Mouse (Mus musculus) embryonic fibroblast, embryonic 13.5 days (primary cell): Measurements from ENCODE around the gene Ublcp1. TPM values are rescaled to one million over a fixed set of nuclear protein-coding genes. Genes with fewer than 3 reads are reported as not detected.

Source experiments
- H3K27ac ChIP-seq: 2 replicates; pipeline ENCODE4 v1.5.1; 2012; ENCODE audit warnings: low read length, control low read depth, inconsistent platforms; ENCODE audit not compliant: insufficient read depth
- H3K4me1 ChIP-seq: 2 replicates; pipeline ENCODE4 v1.6.1; 2011; ENCODE audit warnings: low read length; ENCODE audit not compliant: control insufficient read depth, insufficient read depth
- H3K4me3 ChIP-seq: 2 replicates; pipeline ENCODE4 v1.5.1; 2011; ENCODE audit warnings: mild to moderate bottlenecking, control low read depth, low read length; ENCODE audit not compliant: insufficient read depth
- CTCF ChIP-seq: IDR thresholded peaks from 2 replicates; pipeline ENCODE4 v1.5.1; 2011; ENCODE audit warnings: mild to moderate bottlenecking, control low read depth, low read length, moderate library complexity, borderline replicate concordance; ENCODE audit not compliant: insufficient read depth
- POLR2A ChIP-seq: IDR thresholded peaks from 2 replicates; pipeline ENCODE4 v1.6.1; 2011; ENCODE audit warnings: low read depth, mild to moderate bottlenecking, control low read depth, low read length, moderate library complexity
- polyA plus RNA-seq: library from polyadenylated mRNA; stranded (reverse); fragments of >200 nt; gene quantifications from 2 replicates; pipeline ENCODE4 v1.2.4, GENCODE M21; 2011; ENCODE audit warnings: low read depth; ENCODE audit not compliant: missing spikeins, insufficient read length

Gene Ublcp1
- polyA plus RNA-seq: 53.5 and 75.4 TPM in 2 replicates

- Histone ChIP-seq H3K27ac (peak within 1 kb of the TSS; percentile 83), H3K4me3 (peak within 1 kb of the TSS; percentile 80), H3K4me1 (peaks cover 5% of the 10 kb centered on the region)
- peak; percentile 74 for TF ChIP-seq POLR2A
- no peak for TF ChIP-seq CTCF
These were observed at the start of gene Ublcp1 for GRCm38 (mm10) chr11:44470432-44471336. Gene Ublcp1 (minus strand): TSS chr11:44470498.

- peaks cover 2% of the 10 kb centered on the region; the same call in 1 of the 2 replicates for H3K4me1 ChIP-seq
- no peak for TF ChIP-seq POLR2A
- no peak for TF ChIP-seq CTCF
- peak overlapping the region; percentile 69 for H3K27ac ChIP-seq
- H3K4me3 ChIP-seq: peak overlapping the region; percentile 81
These were observed 49.0 kb upstream of the Ublcp1 start for GRCm38 (mm10) chr11:44519096-44519949.

GRCm38 (mm10) chr11:44518281-44519095 lies 48.2 kb upstream of the Ublcp1 start, which contains the start of gene Rnf145:
Gene Rnf145 (plus strand): TSS chr11:44518964.
- peak within 1 kb of the TSS; percentile 69 for H3K27ac ChIP-seq

DNA sequence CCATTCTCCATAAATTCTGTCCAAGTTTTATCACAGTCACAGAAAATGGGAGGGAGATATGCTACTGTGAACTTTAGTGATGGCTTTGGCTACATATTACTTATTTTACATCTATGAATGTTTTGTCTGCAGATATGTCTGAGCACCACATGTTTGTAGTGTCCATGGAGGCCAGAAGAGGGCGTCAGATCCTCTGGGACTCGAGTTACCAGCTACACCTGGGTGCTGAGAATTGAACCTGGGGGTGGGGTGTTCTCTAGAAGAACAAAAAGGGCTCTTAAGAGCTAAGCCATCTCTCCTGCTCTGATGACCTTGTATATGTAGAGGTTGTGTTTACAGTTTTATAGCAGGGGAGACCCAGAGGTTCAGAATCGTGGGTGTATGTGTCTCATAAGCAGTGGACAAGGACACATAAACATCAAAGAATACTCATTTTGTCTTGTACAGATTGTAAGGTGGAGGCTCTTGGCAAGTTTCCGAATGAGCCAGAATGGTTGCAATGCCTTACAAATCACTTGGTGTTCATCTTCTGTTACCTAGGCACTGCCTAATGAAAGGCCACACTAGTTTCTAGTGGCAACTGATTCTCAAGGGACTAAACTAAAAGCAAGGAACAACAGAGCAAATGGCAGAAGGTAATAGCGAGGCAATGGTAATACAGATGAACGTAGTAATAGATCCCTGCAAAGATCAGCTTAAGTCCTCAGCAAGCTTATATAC lies 47.4 kb upstream of the Ublcp1 start:
- TF ChIP-seq CTCF (no peak), POLR2A (no peak)
- Histone ChIP-seq H3K4me1 (peaks cover 2% of the 10 kb centered on the region; the same call in 1 of the 2 replicates), H3K27ac (no peak overlapping the region), H3K4me3 (no peak overlapping the region)

More at GRCm38 (mm10) chr11:44518281-44519095, 48.2 kb upstream of the Ublcp1 start, which contains the start of gene Rnf145:
- Histone ChIP-seq H3K4me1 (peaks cover 2% of the 10 kb centered on the region; the same call in 1 of the 2 replicates), H3K4me3 (peak within 1 kb of the TSS; percentile 81)
- TF ChIP-seq POLR2A (peak; percentile 65), CTCF (no peak)

GRCm38 (mm10) chr11:44516362-44516761 lies 46.1 kb upstream of the Ublcp1 start:
- H3K4me3 ChIP-seq: no peak overlapping the region
- no peak overlapping the region for H3K27ac ChIP-seq
- H3K4me1 ChIP-seq: peaks cover 2% of the 10 kb centered on the region; the same call in 1 of the 2 replicates
- TF ChIP-seq POLR2A (no peak), CTCF (no peak)

- TF ChIP-seq CTCF (no peak), POLR2A (no peak)
- Histone ChIP-seq H3K4me3 (no peak overlapping the region), H3K27ac (no peak overlapping the region), H3K4me1 (no peaks in the 10 kb centered on the region)
These were observed 44.4 kb upstream of the Ublcp1 start for GRCm38 (mm10) chr11:44514666-44515065.

DNA sequence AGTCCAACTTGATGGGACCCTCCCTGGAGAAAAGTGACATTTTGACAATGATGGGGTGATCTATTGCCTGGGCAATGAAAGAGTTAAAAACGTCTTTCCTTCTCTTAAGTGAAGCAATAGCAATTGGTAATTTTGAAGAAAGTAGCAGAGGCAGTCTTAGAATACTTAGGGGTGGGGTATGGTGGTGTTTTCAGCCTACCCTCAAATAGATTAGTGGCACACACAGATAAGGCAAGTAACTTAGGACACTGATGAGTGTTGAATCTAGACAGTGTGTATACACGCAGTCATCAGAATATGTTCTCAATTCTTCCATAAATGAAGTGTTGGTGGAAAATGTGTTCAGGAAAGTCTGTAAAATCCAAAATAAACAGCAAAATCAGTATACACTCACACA lies 42.7 kb upstream of the Ublcp1 start:
- Histone ChIP-seq H3K4me1 (no peaks in the 10 kb centered on the region), H3K4me3 (no peak overlapping the region), H3K27ac (no peak overlapping the region)
- TF ChIP-seq POLR2A (no peak), CTCF (no peak)
